Mouse (Mus musculus) forebrain, embryonic 14.5 days (tissue): ENCODE results near the gene Far1. TPM values are rescaled to one million over a fixed set of nuclear protein-coding genes. Genes with fewer than 3 reads are reported as not detected.

ENCODE experiments used
- ATAC-seq: fragments of 200-750 bp; cut with Nextera tagmentation; 2 replicates; pipeline ENCODE4 v1.8.0; 2017; ENCODE audit warnings: mild to moderate bottlenecking, moderate library complexity
- DNase-seq: peaks from one replicate; pipeline ENCODE4 v3.0.0-alpha.2; 2015; ENCODE audit warnings: low spot score
- H3K27ac ChIP-seq: fragments of 300-500 bp; sonication (generic); 2 replicates; pipeline ENCODE4 v1.5.1; 2014; ENCODE audit warnings: low read depth, mild to moderate bottlenecking, control low read depth, low read length, moderate library complexity
- H3K27me3 ChIP-seq: fragments of 300-500 bp; sonication (generic); replicated peaks from 2 replicates; pipeline ENCODE4 v1.6.1; 2014; ENCODE audit warnings: low read length, control low read depth, mixed read lengths; ENCODE audit not compliant: control insufficient read depth, insufficient read depth
- H3K36me3 ChIP-seq: fragments of 300-500 bp; sonication (generic); 2 replicates; pipeline ENCODE4 v1.6.1; 2014; ENCODE audit warnings: low read length, control low read depth; ENCODE audit not compliant: control insufficient read depth, insufficient read depth
- H3K4me1 ChIP-seq: fragments of 300-500 bp; sonication (generic); 2 replicates; pipeline ENCODE4 v1.6.1; 2014; ENCODE audit warnings: antibody characterized with exemption, low read length, control low read depth; ENCODE audit not compliant: control insufficient read depth, insufficient read depth
- H3K4me2 ChIP-seq: fragments of 300-500 bp; sonication (generic); 2 replicates; pipeline ENCODE4 v1.6.1; 2014; ENCODE audit warnings: mild to moderate bottlenecking, control low read depth, low read length
- H3K4me3 ChIP-seq: fragments of 300-500 bp; sonication (generic); 2 replicates; pipeline ENCODE4 v1.5.1; 2014; ENCODE audit warnings: low read depth, low read length, control low read depth
- H3K9ac ChIP-seq: fragments of 300-500 bp; sonication (generic); 2 replicates; pipeline ENCODE4 v1.6.1; 2014; ENCODE audit warnings: mild to moderate bottlenecking, low read length, control low read depth, moderate library complexity
- H3K9me3 ChIP-seq: fragments of 300-500 bp; sonication (generic); replicated peaks from 2 replicates; pipeline ENCODE4 v1.6.1; 2016; ENCODE audit warnings: low read length, control low read depth, mixed read lengths; ENCODE audit not compliant: control insufficient read depth
- WGBS: fragments of 180-500 bp; shearing (Covaris S2); extraction: QIAGEN DNeasy Blood & Tissue Kit; methylation state at CpG from one replicate; pipeline ENCODE4 v1.1.7; 2014; 5-methylcytosine and 5-hydroxymethylcytosine counted together
- polyA plus RNA-seq: library from polyadenylated mRNA; unstranded; fragments of >200 nt; fragmentation: Nextera tagmentation; extraction: Ambion mirVana; gene quantifications from 2 replicates; pipeline ENCODE4 v1.2.1, GENCODE M21; 2014

Gene Far1
- polyA plus RNA-seq, 1 experiment from 2014 or later, result 62.1 TPM

- H3K36me3 ChIP-seq, result no peaks in the 10 kb centered on the region
- no peak for ATAC-seq
- no peaks in the 10 kb centered on the region for H3K9me3 ChIP-seq
- no peak overlapping the region for H3K4me2 ChIP-seq
- WGBS, result 88% methylated on average over 10 of the region's 10 CpGs
- H3K4me3 ChIP-seq, result no peak overlapping the region
- H3K9ac ChIP-seq, result no peak overlapping the region
- no peaks in the 10 kb centered on the region for H3K27me3 ChIP-seq
- H3K27ac ChIP-seq, result no peak overlapping the region
- no peak for DNase-seq
- H3K4me1 ChIP-seq, result no peaks in the 10 kb centered on the region
Measured at GRCm38 (mm10) chr7:113614198-113614927, 100.7 kb downstream of the Far1 start.

- H3K36me3 ChIP-seq, result no peaks in the 10 kb centered on the region
- H3K9me3 ChIP-seq, result no peaks in the 10 kb centered on the region
- H3K27me3 ChIP-seq, result no peaks in the 10 kb centered on the region
- no peak for DNase-seq
- H3K4me3 ChIP-seq, result no peak overlapping the region
- no peak for ATAC-seq
- WGBS, result 89% methylated on average over 2 of the region's 2 CpGs
- no peaks in the 10 kb centered on the region for H3K4me1 ChIP-seq
- no peak overlapping the region for H3K27ac ChIP-seq
- no peak overlapping the region for H3K9ac ChIP-seq
- H3K4me2 ChIP-seq, result no peak overlapping the region
Measured at GRCm38 (mm10) chr7:113619166-113619565, 105.5 kb downstream of the Far1 start.

GRCm38 (mm10) chr7:113619768-113620167 lies 106.1 kb downstream of the Far1 start:
- WGBS, result 80% methylated on average over 9 of the region's 9 CpGs
- Histone ChIP-seq H3K27me3 (no peaks in the 10 kb centered on the region), H3K4me2 (no peak overlapping the region), H3K9ac (no peak overlapping the region), H3K9me3 (no peaks in the 10 kb centered on the region), H3K27ac (no peak overlapping the region), H3K36me3 (no peaks in the 10 kb centered on the region), H3K4me1 (no peaks in the 10 kb centered on the region), H3K4me3 (no peak overlapping the region)
- ATAC-seq, result no peak
- DNase-seq, result no peak

Other genes with a start within 250 kb of the Far1 start
- 65.6 and 79.1 TPM in 2 replicates for gene Btbd10, start 144.4 kb upstream of the Far1 start, polyA plus RNA-seq
- not detected in 2 replicates for gene Pth, start 125.3 kb upstream of the Far1 start, polyA plus RNA-seq